Mouse (Mus musculus) erythroblast, embryonic 14.5 days (primary cell): Measurements from ENCODE around the gene Coq9.

ENCODE experiments used
- GATA1 ChIP-seq: IDR thresholded peaks from 2 replicates; pipeline ENCODE4 v1.6.1; 2012; ENCODE audit warnings: low read length, inconsistent platforms, mixed read lengths
- TAL1 ChIP-seq: IDR thresholded peaks from 3 replicates; pipeline ENCODE4 v1.6.1; 2012; ENCODE audit warnings: low read length, inconsistent platforms, mixed read lengths

DNA sequence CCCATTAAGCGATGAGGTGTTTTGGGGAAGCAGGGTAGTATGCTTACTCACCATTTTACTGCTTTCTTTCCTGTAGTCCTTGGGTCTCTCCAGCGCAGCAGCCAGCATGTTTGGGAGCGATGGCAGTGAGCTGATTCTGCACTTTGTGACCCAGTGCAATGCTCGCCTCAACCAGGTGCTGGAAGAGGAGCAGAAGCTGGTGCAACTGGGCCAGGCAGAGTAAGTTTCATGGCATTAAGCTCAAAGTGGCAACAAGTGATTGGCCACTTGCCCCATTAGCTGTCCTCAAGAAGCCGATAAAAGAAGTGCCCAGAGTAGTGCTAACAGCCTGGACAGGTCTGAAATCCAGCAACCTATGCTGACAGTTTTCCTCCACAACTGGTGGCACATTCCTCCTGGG, 11.9 kb downstream of the Coq9 start:
- TF ChIP-seq TAL1 (no peak), GATA1 (no peak)
